Comparison of ENCODE assay signal across 34 mouse cellular contexts in the genomic region with DNA sequence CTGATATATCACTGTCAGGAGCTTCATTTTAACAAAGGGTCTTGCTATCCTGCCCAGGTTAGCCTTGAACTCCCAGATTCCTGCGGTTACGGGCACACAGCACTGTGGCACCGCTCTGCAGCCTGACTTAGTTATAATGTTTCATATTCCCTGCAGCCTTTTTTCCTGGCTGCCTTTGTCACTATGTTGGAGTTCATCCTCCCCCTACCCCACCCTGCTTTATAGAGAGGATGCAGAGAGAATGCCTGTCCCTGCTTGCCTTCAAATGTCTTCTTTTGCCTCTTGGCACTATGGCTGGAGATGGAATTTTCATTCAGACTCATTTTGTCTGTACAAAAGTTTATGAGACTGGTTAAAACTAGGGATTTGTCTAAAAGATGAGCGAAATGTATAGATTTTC.
"Had no signal": no experiment of that assay in that cellular context is flagged by ENCODE, and none has a peak within 500 bp of the region (broad histone marks: within the 10 kb centered on the region; RNA-seq: fewer than 3 reads in every experiment).

No protein-coding gene starts in this region.

- H3K36me3 ChIP-seq: heart, embryonic 10.5 days; heart, embryonic 12.5 days; heart, embryonic 13.5 days; heart, embryonic 15.5 days; hindbrain, embryonic 10.5 days; hindbrain, embryonic 12.5 days; hindbrain, embryonic 13.5 days; hindbrain, embryonic 15.5 days; intestine, embryonic 15.5 days; kidney, embryonic 15.5 days had no signal

- ATAC-seq: hindbrain, embryonic 16.5 days; hindbrain, postnatal 0 days; inflammation-experienced regulatory T-cells, adult 6 months; intestine, embryonic 15.5 days; intestine, embryonic 16.5 days; intestine, postnatal 0 days had no signal

- H3K27me3 ChIP-seq: heart, embryonic 12.5 days; heart, embryonic 13.5 days; heart, embryonic 15.5 days; hindbrain, embryonic 12.5 days; hindbrain, embryonic 13.5 days; hindbrain, embryonic 15.5 days; intestine, embryonic 15.5 days; kidney, embryonic 15.5 days had no signal

- DNase-seq: heart, postnatal 14 days; heart, postnatal 36 days; heart, postnatal 4 days; kidney, adult 11 months; kidney, adult 18-20 months; kidney, adult 2 months; kidney, adult 8-10 months; kidney, adult 9 months; kidney, postnatal 10 days; kidney, postnatal 14 days; kidney, postnatal 25 days; kidney, postnatal 36 days; kidney, postnatal 4 days; layer of hippocampus, adult 9-11 months; layer of hippocampus, postnatal 36 days had no signal

- H3K4me3 ChIP-seq: heart, embryonic 10.5 days; heart, embryonic 12.5 days; heart, embryonic 13.5 days; heart, embryonic 15.5 days; hindbrain, embryonic 10.5 days; hindbrain, embryonic 12.5 days; hindbrain, embryonic 13.5 days; hindbrain, embryonic 15.5 days; intestine, embryonic 15.5 days; kidney, embryonic 15.5 days; layer of hippocampus, adult 2 months had no signal

- H3K9me3 ChIP-seq: heart, embryonic 10.5 days; heart, embryonic 12.5 days; heart, embryonic 13.5 days; heart, embryonic 15.5 days; hindbrain, embryonic 10.5 days; hindbrain, embryonic 12.5 days; hindbrain, embryonic 13.5 days; hindbrain, embryonic 15.5 days; intestine, embryonic 15.5 days; kidney, embryonic 15.5 days had no signal

- H3K4me1 ChIP-seq: heart, embryonic 10.5 days; heart, embryonic 12.5 days; heart, embryonic 13.5 days; heart, embryonic 15.5 days; hindbrain, embryonic 10.5 days; hindbrain, embryonic 12.5 days; hindbrain, embryonic 13.5 days; hindbrain, embryonic 15.5 days; intestine, embryonic 15.5 days; kidney, embryonic 15.5 days had no signal

- H3K27ac ChIP-seq: heart, embryonic 10.5 days; heart, embryonic 13.5 days; heart, embryonic 15.5 days; hindbrain, embryonic 10.5 days; hindbrain, embryonic 12.5 days; hindbrain, embryonic 13.5 days; hindbrain, embryonic 14.5 days; hindbrain, embryonic 15.5 days; hindbrain, postnatal 0 days; intestine, embryonic 15.5 days; kidney, embryonic 15.5 days; kidney, postnatal 0 days; layer of hippocampus, adult 2 months had no signal

- H3K4me2 ChIP-seq: heart, embryonic 11.5 days; heart, embryonic 12.5 days; heart, embryonic 13.5 days; heart, embryonic 15.5 days; hindbrain, embryonic 12.5 days; hindbrain, embryonic 13.5 days; hindbrain, embryonic 14.5 days; hindbrain, embryonic 15.5 days; intestine, embryonic 15.5 days; kidney, embryonic 15.5 days had no signal

- H3K9ac ChIP-seq: heart, embryonic 12.5 days; heart, embryonic 13.5 days; heart, embryonic 15.5 days; hindbrain, embryonic 12.5 days; hindbrain, embryonic 13.5 days; hindbrain, embryonic 14.5 days; hindbrain, embryonic 15.5 days; intestine, embryonic 15.5 days; kidney, embryonic 15.5 days had no signal
